Mouse (Mus musculus): ENCODE measurements around the gene Nmnat2.

GRCm38 (mm10) chr1:152966686-152967085 lies 11.9 kb downstream of the Nmnat2 start:
- TF ChIP-seq POLR2A (IDR thresholded peaks at IDR 0.05; ENCODE audit: low read depth, low read length), result no peak
- no peak for TF ChIP-seq CTCF (IDR thresholded peaks at IDR 0.05; ENCODE audit: extremely low read depth, insufficient read depth, insufficient read length, insufficient replicate concordance)

Data from spleen, adult 2 months (tissue).